Mouse (Mus musculus) intestine, embryonic 16.5 days (tissue): ENCODE results near the gene Rnase13. TPM values are rescaled to one million over a fixed set of nuclear protein-coding genes. Genes with fewer than 3 reads are reported as not detected.

Experiments
- ATAC-seq: fragments of 200-750 bp; cut with Nextera tagmentation; 2 replicates; pipeline ENCODE4 v1.8.0; 2017; ENCODE audit warnings: moderate TSS enrichment, moderate library complexity
- H3K27ac ChIP-seq: fragments of 300-500 bp; sonication (generic); 2 replicates; pipeline ENCODE4 v1.5.1; 2014; ENCODE audit warnings: mild to moderate bottlenecking, low read length
- H3K27me3 ChIP-seq: fragments of 300-500 bp; sonication (generic); replicated peaks from 2 replicates; pipeline ENCODE4 v1.6.1; 2014; ENCODE audit warnings: low read length, control low read depth, mixed read lengths; ENCODE audit not compliant: control insufficient read depth, insufficient read depth
- H3K36me3 ChIP-seq: fragments of 300-500 bp; sonication (generic); 2 replicates; pipeline ENCODE4 v1.6.1; 2014; ENCODE audit warnings: low read length, control low read depth; ENCODE audit not compliant: control insufficient read depth, insufficient read depth
- H3K4me1 ChIP-seq: fragments of 300-500 bp; sonication (generic); 2 replicates; pipeline ENCODE4 v1.6.1; 2014; ENCODE audit warnings: low read length, control low read depth, mixed read lengths; ENCODE audit not compliant: control insufficient read depth, insufficient read depth
- H3K4me2 ChIP-seq: fragments of 300-500 bp; sonication (generic); 2 replicates; pipeline ENCODE4 v1.6.1; 2014; ENCODE audit warnings: low read depth, low read length, control low read depth
- H3K4me3 ChIP-seq: fragments of 300-500 bp; sonication (generic); 2 replicates; pipeline ENCODE4 v1.5.1; 2014; ENCODE audit warnings: mild to moderate bottlenecking, low read length
- H3K9ac ChIP-seq: fragments of 300-500 bp; sonication (generic); 2 replicates; pipeline ENCODE4 v1.6.1; 2014; ENCODE audit warnings: low read depth, low read length
- H3K9me3 ChIP-seq: fragments of 300-500 bp; sonication (generic); 2 replicates; pipeline ENCODE4 v1.6.1; 2016; ENCODE audit warnings: low read length, control low read depth; ENCODE audit not compliant: control insufficient read depth
- WGBS: fragments of 180-500 bp; shearing (Covaris S2); extraction: QIAGEN DNeasy Blood & Tissue Kit; methylation state at CpG from one replicate; pipeline ENCODE4 v1.1.7; 2014; 5-methylcytosine and 5-hydroxymethylcytosine counted together
- polyA plus RNA-seq: library from polyadenylated mRNA; unstranded; fragments of >200 nt; fragmentation: Nextera tagmentation; extraction: Ambion mirVana; gene quantifications from 2 replicates; pipeline ENCODE4 v1.2.1, GENCODE M21; 2015

Gene Rnase13
- polyA plus RNA-seq, 1 experiment from 2014 or later, result not detected

DNA sequence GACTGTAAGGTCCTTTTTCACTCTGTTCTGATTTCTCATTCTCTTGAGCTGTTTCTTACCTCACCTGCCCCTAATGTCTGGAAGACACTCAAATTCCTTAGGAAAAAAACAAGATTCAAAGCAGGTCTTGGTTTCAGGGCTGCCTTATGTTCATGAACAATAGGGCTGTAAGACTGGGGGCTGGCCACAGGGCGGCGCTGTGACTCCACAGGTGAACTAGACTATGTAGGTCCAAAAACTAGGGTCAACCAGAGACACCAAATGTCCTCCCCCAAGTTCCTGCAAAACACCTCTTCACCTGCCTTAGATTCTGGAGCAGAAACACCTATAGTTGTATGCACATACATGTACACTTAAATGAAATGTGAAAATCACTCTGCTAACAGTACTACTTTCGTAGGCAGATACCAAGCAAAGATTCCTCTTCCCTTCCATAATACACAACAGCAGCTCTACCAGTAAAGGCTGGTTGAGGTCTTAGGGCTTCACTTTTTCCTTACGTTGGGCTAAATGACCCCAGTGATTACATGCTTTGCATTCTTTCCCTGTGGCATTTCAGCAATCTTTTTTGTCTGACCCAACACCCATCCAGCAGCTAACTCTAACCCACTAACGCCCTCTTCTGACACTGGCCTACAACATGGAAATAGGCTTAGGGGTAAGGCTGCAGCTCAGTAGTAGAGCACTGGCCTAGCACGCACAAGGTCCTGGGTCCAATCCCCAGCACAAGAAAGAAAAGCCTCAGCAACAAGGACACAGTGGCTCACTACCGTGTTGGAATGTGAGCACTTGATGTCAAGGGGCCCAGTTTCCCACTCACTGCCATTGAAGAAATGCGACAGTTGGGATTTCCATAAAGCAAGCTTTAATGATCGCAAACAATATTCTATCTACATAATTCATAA is 19.5 kb downstream of the Rnase13 start:
- 56% methylated on average over 9 of the region's 9 CpGs for WGBS

DNA sequence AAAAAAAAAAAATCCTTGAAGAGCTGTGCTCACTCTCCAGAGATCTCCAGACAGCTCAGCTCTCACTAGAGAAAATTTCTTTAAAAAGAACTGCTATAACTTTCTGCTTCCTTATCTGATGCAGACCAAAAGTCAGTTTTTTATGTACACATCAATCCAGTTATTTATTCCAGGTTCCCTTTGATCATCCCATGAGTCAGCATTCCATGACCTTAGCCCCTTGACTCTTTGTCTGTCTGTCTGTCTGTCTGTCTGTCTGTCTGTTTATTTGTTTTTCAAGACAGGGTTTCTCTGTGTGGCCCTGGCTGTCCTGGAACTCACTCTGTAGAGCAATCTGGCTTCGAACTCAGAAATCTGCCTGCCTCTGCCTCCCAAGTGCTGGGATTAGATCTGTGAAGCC is 23.2 kb downstream of the Rnase13 start:
- no peak overlapping the region for H3K4me3 ChIP-seq
- WGBS, result 97% methylated on average over 1 of the region's 1 CpGs
- H3K36me3 ChIP-seq, result no peaks in the 10 kb centered on the region
- peaks cover 12% of the 10 kb centered on the region for H3K4me1 ChIP-seq
- no peaks in the 10 kb centered on the region for H3K9me3 ChIP-seq
- H3K27me3 ChIP-seq, result no peaks in the 10 kb centered on the region
- H3K9ac ChIP-seq, result no peak overlapping the region
- no peak overlapping the region for H3K27ac ChIP-seq
- H3K4me2 ChIP-seq, result no peak overlapping the region
- ATAC-seq, result no peak

More for the DNA sequence above, 19.5 kb downstream of the Rnase13 start:
- Histone ChIP-seq H3K36me3 (no peaks in the 10 kb centered on the region), H3K9me3 (no peaks in the 10 kb centered on the region), H3K4me1 (peaks cover 5% of the 10 kb centered on the region), H3K4me3 (no peak overlapping the region), H3K9ac (no peak overlapping the region), H3K4me2 (no peak overlapping the region), H3K27ac (no peak overlapping the region; the same call in 1 of the 2 replicates), H3K27me3 (no peaks in the 10 kb centered on the region)
- ATAC-seq, result peak; percentile 51; the same call in 1 of the 2 replicates

DNA sequence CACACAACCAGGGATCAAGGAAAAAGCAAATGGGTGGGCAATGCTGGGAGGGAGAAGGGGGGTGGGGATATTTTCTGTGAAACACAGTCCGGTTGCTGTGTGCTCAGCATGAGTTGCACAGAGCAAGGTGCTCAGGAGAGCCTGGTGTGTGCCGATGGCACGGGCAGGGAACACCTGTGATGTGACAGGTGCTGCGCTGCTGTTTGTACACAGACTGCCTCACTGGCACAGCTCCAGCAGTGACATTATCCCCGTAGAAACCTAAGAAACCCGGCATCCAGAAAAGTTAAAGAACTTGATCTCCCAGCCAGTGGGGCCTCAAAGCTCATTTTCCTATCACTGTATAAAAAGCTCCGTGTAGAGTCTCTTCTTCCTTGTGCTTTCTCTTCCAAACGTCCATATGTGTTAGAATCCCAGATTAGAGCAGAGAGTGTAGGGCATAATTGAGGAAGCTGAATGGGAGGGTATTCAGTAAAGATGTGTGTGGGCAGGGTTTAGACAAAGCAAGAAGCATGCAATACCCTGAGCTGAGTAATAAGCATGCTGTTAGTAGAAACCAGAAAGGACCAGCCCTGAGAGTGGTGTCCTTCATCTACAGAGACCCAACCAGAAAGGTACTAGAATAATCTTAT is 25.9 kb downstream of the Rnase13 start:
- H3K4me2 ChIP-seq, result no peak overlapping the region
- peak; percentile 66 for ATAC-seq
- H3K9me3 ChIP-seq, result no peaks in the 10 kb centered on the region
- H3K4me3 ChIP-seq, result no peak overlapping the region
- no peaks in the 10 kb centered on the region for H3K27me3 ChIP-seq
- no peak overlapping the region for H3K9ac ChIP-seq
- peaks cover 2% of the 10 kb centered on the region; the same call in 1 of the 2 replicates for H3K36me3 ChIP-seq
- H3K27ac ChIP-seq, result no peak overlapping the region
- peaks cover 7% of the 10 kb centered on the region; the same call in 1 of the 2 replicates for H3K4me1 ChIP-seq
- 59% methylated on average over 8 of the region's 8 CpGs for WGBS

DNA sequence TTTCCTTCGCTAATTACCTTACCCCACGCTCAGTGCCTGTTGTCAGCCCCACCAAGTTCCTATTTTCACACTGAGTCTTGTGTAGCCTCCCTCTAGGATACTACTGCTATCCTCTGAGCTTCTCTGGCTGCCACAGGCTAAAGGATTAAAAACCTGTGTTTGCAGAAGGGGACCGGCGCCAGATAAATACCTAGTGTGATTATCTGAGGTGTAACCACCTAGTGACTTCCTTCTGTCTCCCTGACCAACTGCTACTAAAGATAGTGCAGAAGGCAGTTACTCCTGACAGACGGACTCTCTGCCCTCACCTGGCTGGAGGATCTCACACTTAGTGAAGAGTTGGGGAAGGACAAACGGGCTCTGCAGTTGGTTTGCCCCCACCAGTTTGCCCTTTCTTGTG is 26.6 kb downstream of the Rnase13 start:
- no peak overlapping the region for H3K27ac ChIP-seq
- 57% methylated on average over 6 of the region's 6 CpGs for WGBS
- H3K9ac ChIP-seq, result no peak overlapping the region
- peaks cover 7% of the 10 kb centered on the region; the same call in 1 of the 2 replicates for H3K4me1 ChIP-seq
- H3K4me2 ChIP-seq, result no peak overlapping the region
- no peak overlapping the region for H3K4me3 ChIP-seq
- no peaks in the 10 kb centered on the region for H3K9me3 ChIP-seq
- H3K36me3 ChIP-seq, result peaks cover 8% of the 10 kb centered on the region
- H3K27me3 ChIP-seq, result no peaks in the 10 kb centered on the region
- peak; percentile 61 for ATAC-seq

DNA sequence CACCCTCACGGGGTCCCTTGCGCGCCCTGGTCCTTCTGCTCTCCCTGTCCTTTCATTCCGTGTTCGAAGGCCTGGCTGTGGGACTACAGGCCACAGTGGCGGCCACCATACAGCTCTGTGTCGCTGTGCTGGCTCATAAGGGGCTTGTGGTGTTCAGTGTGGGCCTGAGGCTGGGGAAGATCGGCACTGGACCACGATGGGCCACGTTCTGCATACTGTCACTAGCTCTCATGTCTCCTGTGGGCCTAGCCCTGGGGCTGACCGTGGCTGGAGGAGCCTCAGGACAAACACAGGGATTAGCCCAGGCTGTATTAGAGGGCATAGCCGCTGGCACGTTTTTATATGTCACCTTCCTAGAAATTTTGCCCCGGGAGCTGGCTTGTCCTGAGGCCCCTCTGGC is 27.5 kb downstream of the Rnase13 start:
- no peak for ATAC-seq
- no peak overlapping the region for H3K4me2 ChIP-seq
- H3K4me1 ChIP-seq, result peaks cover 7% of the 10 kb centered on the region; the same call in 1 of the 2 replicates
- WGBS, result 73% methylated on average over 14 of the region's 14 CpGs
- peaks cover 13% of the 10 kb centered on the region for H3K36me3 ChIP-seq
- no peaks in the 10 kb centered on the region for H3K27me3 ChIP-seq
- no peaks in the 10 kb centered on the region for H3K9me3 ChIP-seq
- no peak overlapping the region for H3K9ac ChIP-seq
- H3K4me3 ChIP-seq, result no peak overlapping the region
- H3K27ac ChIP-seq, result no peak overlapping the region

DNA sequence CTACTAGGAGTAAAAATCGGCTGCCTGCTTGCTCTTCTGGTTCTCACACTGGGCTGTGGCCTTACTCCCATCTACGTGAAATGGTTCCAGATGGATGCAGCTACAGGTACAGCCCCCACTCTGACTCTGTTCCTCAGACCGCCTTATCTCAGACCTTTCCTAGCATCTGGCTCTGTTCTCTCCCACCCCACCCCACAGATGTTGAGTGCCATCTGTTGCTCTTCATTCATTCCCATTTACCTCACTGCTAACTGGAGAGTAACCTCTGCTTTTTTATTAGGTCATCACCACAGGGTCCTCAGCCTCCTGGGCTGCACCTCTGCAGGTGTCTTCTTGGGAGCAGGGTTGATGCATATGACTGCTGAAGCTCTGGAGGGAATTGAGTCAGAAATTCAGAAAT is 28.8 kb downstream of the Rnase13 start:
- H3K4me3 ChIP-seq, result no peak overlapping the region
- no peak overlapping the region for H3K27ac ChIP-seq
- peaks cover 7% of the 10 kb centered on the region; the same call in 1 of the 2 replicates for H3K4me1 ChIP-seq
- H3K4me2 ChIP-seq, result no peak overlapping the region
- H3K9me3 ChIP-seq, result no peaks in the 10 kb centered on the region
- no peaks in the 10 kb centered on the region for H3K27me3 ChIP-seq
- ATAC-seq, result no peak
- no peak overlapping the region for H3K9ac ChIP-seq
- WGBS, result 54% methylated on average over 3 of the region's 3 CpGs
- H3K36me3 ChIP-seq, result peaks cover 22% of the 10 kb centered on the region

DNA sequence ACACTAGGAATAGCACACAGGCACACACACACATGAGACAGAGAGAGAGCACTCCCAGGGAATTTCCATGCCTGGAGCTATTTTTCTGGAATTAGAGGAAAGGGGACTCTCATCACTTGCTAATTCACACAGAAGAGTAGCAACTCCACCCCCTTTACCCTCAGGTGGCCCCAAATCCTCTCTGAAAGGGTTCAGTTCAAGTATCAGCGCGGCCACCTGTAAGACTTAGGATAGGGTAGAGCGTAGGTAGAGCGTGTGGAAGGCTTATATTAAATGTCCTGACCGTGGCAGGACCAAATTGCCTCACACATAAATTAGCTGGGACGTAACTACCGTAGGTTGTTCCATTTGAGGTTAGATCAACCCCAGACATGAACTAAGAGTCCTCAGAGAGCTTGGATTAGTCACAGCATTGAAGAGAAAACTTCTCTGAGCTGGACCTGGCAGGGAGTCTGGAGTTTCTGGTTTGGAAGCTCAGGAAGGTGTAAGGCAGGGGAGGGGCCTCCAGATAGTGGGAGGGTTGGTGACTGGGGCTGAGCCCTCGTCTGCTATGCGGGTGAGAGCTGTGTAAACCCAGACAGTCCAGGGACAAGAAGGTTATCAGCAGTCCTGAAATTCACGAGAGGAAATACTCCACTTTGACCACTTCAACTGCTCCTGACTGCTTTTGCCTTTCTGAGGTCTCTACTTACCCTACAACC is 29.3 kb downstream of the Rnase13 start:
- no peak overlapping the region for H3K9ac ChIP-seq
- peaks cover 7% of the 10 kb centered on the region; the same call in 1 of the 2 replicates for H3K4me1 ChIP-seq
- 35% methylated on average over 10 of the region's 10 CpGs for WGBS
- peaks cover 22% of the 10 kb centered on the region for H3K36me3 ChIP-seq
- no peaks in the 10 kb centered on the region for H3K27me3 ChIP-seq
- ATAC-seq, result peak; percentile 51; the same call in 1 of the 2 replicates
- H3K4me3 ChIP-seq, result no peak overlapping the region
- H3K27ac ChIP-seq, result no peak overlapping the region
- no peak overlapping the region for H3K4me2 ChIP-seq
- H3K9me3 ChIP-seq, result no peaks in the 10 kb centered on the region

DNA sequence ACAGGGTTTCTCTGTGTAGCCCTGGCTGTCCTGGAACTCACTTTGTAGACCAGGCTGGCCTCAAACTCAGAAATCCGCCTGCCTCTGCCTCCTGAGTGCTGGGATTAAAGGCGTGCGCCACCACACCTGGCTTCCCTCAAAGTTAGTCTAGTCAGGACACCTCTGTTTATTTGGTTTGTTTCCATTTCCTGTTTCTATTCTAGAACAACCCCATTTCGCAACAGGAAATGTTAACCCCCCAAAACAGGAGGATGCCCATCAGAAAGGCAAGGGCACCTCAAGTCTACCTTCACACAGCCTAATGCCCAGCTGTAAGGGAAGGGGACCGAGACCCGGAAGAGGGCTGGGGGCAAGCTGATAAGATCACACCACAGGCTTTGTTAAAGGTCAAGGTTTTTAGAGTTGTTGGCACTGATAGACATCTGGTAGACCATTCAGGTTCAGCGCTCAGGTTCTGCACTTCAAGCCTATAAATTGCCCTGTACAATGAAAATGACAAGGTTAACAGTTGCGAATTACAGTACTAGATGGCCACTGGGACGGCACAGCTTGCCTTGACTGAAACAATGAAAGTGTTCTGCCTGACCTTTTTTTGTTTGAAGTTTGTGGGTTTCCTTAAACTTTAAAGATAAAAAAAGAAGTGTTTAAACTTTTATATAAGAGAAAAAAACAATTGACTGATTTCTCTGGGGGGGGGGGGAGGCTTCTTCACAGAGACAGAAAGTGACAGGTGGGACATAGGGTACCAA is 30.2 kb downstream of the Rnase13 start, which contains the start of gene Slc39a2:
TSS of gene Slc39a2 (plus strand) at position 699 of the 749 bp plus-strand sequence.
- H3K4me1 ChIP-seq, result peaks cover 7% of the 10 kb centered on the region; the same call in 1 of the 2 replicates
- WGBS, result 92% methylated on average over 9 of the region's 9 CpGs
- H3K36me3 ChIP-seq, result peaks cover 27% of the 10 kb centered on the region
- no peak within 1 kb of the TSS for H3K27ac ChIP-seq
- ATAC-seq, result no peak
- no peaks in the 10 kb centered on the region for H3K9me3 ChIP-seq
- H3K4me2 ChIP-seq, result no peak within 1 kb of the TSS
- H3K9ac ChIP-seq, result no peak within 1 kb of the TSS
- H3K27me3 ChIP-seq, result no peaks in the 10 kb centered on the region
- no peak within 1 kb of the TSS for H3K4me3 ChIP-seq
